Mouse (Mus musculus) liver, embryonic 14.5 days (tissue): ENCODE measurements around the gene Tbx2.

Experiments used
- CTCF ChIP-seq: IDR thresholded peaks from 2 replicates; pipeline ENCODE4 v1.5.1; 2016; ENCODE audit warnings: antibody characterized with exemption, low read depth, control low read depth
- EP300 ChIP-seq: IDR thresholded peaks from 2 replicates; pipeline ENCODE4 v1.6.1; 2016; ENCODE audit warnings: antibody characterized with exemption, low read depth

- TF ChIP-seq CTCF (no peak), EP300 (no peak)
Measured at GRCm38 (mm10) chr11:85889730-85890562, 57.6 kb downstream of the Tbx2 start.
